Mouse (Mus musculus) spleen, embryonic (tissue): Measurements from ENCODE around the gene Tyro3.

Experiments used
- CTCF ChIA-PET: fragments of 350-600 bp; sonication (Branson Sonifier 250); formaldehyde crosslinking; loops from one replicate; lab custom pipeline; 2022; lab: Charles Lee

Gene Tyro3

GRCm38 (mm10) chr2:119804275-119804628 is 6.7 kb downstream of the Tyro3 start:
- CTCF ChIA-PET, result no interaction called here

GRCm38 (mm10) chr2:119804776-119805175 is 7.2 kb downstream of the Tyro3 start:
- CTCF ChIA-PET, result no interaction called here

DNA sequence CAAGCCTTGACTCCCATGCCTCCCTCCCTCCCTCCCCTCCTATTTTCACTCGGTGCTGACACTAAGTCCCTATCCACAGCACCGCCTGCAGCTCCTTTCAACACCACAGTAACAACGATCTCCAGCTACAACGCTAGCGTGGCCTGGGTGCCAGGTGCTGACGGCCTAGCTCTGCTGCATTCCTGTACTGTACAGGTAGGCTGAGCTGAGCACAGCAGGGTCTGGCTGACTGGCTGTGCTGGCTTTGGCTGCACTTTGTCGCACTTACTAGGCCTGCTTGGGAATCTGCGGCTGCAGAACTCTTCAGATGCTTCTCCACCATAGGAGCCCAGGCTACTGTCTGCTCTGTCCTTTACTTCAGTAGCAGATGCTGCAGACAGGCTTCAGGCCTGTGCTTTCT is 8.0 kb downstream of the Tyro3 start:
- CTCF ChIA-PET, result no interaction called here

GRCm38 (mm10) chr2:119808438-119808837 is 10.9 kb downstream of the Tyro3 start:
- CTCF ChIA-PET, result no interaction called here

DNA sequence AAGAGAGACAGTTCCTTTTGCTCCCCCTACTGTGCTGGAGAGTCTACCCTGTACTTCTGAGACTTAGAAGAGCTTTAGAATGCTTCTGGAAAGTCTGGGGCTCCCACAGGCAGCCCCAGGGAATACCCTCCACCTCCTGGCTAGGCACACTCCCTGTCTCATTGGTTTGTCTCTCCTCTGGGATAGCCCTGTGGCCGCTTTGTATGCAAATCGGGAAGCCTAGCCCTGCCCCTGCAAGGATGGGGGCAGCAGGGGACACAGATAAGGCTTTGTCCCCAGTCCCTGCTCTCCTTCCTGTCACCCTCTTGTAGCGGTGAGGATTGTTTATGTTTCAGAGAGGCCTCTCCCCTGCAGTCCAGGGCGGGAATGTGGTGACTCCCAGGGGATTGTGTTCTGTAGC is 11.3 kb downstream of the Tyro3 start:
- CTCF ChIA-PET, result no interaction called here

DNA sequence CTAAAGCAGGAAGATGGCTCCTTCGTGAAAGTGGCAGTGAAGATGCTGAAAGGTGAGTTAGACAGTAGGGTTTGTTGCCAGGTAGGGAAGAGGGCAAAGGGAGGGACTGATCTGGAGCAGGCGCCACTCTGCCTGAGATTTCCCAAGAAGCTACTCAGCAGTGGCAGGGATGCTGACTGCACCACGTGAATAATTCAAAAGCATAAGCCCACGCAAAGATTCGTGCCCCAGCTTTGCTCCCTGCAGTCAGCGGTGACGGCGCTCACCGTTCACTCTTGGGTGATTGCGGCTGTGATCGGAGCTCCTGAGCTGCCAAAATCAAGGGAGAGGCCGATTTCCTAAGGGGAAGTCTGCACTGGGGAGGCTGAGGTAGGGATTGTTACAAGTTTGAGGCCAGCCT is 13.4 kb downstream of the Tyro3 start:
- CTCF ChIA-PET, result no interaction called here

DNA sequence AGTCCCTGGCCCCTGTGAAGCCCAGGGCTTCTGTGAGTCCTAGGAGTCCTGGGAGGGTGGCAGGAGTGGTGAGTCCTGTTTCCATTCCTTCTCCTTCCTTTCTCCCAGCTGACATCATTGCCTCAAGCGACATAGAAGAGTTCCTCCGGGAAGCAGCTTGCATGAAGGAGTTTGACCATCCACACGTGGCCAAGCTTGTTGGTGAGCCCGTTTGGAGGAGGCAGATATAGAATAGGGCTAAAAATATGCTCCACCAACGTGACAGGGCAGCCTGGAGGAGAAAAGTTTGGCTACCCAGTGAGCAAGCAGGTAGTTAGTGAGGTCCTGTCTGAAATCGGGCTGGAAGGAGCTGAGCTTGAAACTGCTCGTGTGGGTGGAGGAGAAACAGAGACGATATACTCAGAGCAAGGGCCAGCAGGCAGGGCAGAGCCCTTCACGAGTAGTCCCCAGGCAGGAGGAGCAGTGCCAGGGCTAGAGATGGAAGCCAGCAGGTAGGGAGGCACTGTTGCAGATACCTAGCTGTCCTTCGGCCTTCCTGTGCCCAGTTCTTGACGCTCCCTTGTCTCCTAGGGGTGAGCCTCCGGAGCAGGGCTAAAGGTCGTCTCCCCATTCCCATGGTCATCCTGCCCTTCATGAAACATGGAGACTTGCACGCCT is 14.1 kb downstream of the Tyro3 start:
- CTCF ChIA-PET, result no interaction called here

DNA sequence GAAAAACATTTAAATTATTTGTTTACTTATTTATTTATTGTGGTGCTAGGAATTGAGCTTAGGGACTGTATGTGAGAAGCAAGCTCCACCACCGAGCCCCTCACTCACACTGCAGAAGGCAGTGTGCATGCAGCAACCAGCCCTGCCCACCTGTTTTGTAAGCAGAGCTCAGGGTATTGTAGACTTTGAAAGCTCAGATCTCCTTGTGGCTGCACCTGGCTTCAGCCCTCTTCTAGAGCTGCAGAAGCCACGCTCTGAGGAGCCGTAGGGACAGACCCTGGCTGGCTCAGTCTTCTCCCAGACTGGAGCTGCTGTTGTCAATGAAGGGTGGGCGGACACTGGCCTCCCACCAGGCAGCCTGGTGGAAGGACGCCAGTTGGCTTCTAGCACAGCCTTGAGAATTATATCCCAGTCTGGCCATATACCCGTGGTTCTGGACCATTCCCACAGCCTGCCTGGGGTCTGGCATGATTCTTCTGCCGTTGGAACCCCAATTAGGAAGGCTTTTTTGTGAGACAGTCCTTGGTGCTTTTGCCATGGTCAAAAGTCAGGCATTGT is 16.9 kb downstream of the Tyro3 start:
- CTCF ChIA-PET, result no interaction called here

- CTCF ChIA-PET, result no interaction called here
Measured at GRCm38 (mm10) chr2:119816611-119817010, 19.1 kb downstream of the Tyro3 start.

DNA sequence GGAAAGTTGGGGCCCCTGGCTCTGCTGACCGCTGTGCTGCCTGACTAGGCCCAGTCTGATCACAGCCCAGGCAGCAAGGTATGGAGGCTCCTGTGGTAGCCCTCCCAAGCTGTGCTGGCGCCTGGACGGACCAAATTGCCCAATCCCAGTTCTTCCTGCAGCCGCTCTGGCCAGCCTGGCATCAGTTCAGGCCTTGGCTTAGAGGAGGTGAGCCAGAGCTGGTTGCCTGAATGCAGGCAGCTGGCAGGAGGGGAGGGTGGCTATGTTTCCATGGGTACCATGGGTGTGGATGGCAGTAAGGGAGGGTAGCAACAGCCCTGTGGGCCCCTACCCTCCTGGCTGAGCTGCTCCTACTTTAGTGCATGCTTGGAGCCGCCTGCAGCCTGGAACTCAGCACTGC is 19.5 kb downstream of the Tyro3 start:
- CTCF ChIA-PET, result no interaction called here

GRCm38 (mm10) chr2:119818668-119819272 is 21.2 kb downstream of the Tyro3 start:
- CTCF ChIA-PET, result interaction anchor here (0.6 kb wide), 1 partner anchor 29 kb away, joined by 3 read pairs; no protein-coding TSS in a partner anchor

- CTCF ChIA-PET, result no interaction called here
Measured at GRCm38 (mm10) chr2:119821136-119821535, 23.6 kb downstream of the Tyro3 start.

DNA sequence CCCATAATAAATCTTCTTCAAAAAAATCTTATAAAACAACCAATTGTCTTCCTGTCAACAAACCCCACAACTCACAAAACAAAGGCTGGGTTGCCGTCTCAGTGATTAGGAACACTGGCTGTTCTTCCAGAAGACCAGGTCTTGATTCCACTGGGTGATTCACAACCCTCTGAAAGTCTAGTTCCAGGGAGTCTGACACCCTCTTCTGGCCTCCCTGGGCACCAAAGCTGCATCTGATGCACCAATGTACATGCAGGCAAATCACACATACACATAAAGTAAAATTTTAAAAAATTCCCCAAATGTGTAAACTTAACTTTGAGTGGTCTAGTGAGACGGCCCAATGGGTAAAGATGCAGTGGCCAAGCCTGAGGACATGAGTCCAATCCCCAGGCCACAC is 33.0 kb downstream of the Tyro3 start:
- CTCF ChIA-PET, result no interaction called here

DNA sequence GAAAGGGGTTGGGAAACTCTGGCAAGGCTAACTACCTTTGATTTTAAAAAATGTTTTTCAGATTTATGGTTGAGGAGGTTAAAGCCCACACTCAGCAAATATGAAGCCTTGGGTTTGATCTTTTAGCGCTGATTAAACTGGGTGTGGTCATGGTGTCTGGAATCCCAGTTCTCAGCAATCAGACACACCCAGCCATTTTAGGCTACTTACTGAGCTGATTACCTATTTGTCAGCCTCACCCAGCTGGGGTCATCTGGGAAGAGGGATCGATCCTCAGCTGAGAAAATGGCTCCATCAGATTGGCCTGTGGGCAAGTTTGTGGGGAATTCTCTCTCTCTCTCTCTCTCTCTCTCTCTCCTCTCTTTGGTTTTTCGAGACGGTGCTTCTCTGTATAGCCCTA is 36.7 kb downstream of the Tyro3 start:
- CTCF ChIA-PET, result no interaction called here

DNA sequence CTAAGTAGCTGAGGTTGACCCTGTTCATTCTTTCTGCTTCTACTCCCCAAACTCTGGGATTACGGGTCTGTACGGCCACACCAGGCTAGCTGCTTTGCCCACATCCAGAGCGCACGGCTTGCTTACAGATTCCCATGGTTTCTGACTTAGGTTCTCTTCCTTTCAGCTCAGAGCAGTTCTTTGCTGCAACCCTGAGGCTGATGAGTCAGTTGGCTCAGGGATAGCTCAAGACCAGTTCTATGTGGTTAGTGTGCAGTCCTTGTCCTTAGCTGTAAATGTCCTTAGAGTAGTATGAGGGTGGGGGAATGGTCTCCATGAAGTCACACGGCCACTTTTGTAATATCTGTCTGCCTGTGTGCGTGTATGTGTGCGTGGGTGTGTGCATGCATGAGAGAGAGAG is 40.1 kb downstream of the Tyro3 start:
- CTCF ChIA-PET, result no interaction called here

DNA sequence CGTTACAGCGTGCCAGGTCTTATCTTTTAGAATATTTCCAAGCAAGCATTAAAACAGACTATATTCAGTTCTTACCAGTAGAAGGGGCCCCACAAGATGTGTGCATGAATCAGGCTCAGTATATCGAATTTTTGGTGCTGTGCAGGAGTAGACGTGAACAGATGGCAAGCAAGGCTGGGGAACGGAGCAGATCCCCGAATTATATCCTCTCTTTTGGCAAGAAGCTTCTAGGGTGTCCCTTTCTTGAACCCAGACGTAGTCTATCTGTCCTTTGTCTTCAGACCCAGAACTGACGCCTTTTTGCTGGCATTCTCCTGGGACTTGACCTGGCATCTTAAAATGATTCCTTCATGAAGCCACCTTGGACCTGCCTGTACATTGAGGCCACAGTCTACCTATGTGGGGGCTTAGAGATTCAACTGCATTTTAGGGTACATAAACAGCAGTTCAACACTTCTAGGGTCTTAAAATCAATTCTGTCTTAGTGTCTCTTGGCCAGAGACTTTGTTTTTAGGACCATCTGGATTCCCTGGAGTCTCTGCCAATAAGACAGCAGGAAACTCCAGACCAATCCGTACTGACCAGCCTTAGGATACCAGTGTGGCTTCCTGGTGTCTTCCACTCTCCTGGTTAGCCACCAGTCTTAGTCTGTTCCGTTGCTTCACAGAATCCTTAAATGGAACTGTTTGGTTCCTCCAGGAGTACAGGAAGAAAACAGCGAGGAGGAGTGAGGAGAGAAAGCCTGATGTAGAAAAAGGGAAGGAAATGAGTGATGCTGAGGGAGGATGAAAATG is 41.0 kb downstream of the Tyro3 start:
- CTCF ChIA-PET, result no interaction called here

GRCm38 (mm10) chr2:119840008-119840407 is 42.5 kb downstream of the Tyro3 start:
- CTCF ChIA-PET, result no interaction called here

DNA sequence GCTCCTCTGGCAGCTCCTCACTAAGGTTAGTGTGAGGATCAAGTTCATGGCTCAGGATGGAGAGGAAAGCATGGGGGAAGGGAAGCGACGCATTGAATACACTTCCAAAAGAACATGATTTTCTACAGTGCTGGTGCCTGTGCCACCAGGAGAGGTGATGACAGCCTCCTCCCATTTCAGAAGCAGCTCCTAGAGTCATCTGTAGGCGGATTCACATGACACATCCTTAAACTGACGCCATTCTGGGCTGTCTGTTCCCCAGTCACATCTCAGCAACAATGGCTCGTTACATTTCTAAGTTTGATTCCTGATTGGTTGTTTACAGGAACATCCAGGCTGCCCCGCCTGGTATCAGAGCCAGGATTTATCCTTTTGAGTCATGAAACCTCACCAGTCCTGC is 44.5 kb downstream of the Tyro3 start:
- CTCF ChIA-PET, result no interaction called here

- CTCF ChIA-PET, result no interaction called here
Measured at GRCm38 (mm10) chr2:119843526-119843925, 46.0 kb downstream of the Tyro3 start.

- CTCF ChIA-PET, result no interaction called here
Measured at GRCm38 (mm10) chr2:119845882-119846546, 48.5 kb downstream of the Tyro3 start.

DNA sequence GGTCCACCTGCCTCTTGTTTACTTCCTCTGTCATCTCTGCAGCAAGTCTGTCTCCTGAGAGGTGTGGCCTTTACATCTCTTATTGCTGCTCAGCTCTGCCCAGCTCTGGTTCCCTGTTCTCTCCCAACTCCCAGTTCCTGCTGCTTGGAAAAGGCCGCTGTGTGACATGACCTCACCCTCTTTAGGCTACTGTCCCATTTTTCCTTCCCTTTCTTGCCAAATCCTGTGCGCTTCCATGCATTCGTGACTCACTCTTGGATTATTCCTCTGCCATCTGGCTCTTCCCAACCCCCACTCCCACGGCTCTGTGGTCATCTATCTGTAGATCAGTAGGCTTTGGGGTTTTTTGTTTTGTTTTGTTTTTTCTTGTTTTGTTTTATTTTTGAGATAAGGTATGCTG is 49.4 kb downstream of the Tyro3 start:
- CTCF ChIA-PET, result no interaction called here

- CTCF ChIA-PET, result no interaction called here
Measured at GRCm38 (mm10) chr2:119853811-119854210, 56.3 kb downstream of the Tyro3 start.
